Mouse (Mus musculus) heart, embryonic 13.5 days (tissue): ENCODE results near the gene Irak3. TPM values are rescaled to one million over a fixed set of nuclear protein-coding genes. Genes with fewer than 3 reads are reported as not detected.

ENCODE experiments used
- polyA plus RNA-seq: library from polyadenylated mRNA; unstranded; fragments of >200 nt; fragmentation: Nextera tagmentation; extraction: Ambion mirVana; gene quantifications from 2 replicates; pipeline ENCODE4 v1.2.1, GENCODE M21; 2015

The Irak3 gene
- polyA plus RNA-seq, 1 experiment from 2014 or later = 0.56 TPM

Other genes starting within 250 kb of the Irak3 start
- 5.7 and 6.0 TPM in 2 replicates for gene Helb, start 89.1 kb downstream of the Irak3 start, polyA plus RNA-seq
- 103 and 119 TPM in 2 replicates for gene Tmbim4, start 540 bp downstream of the Irak3 start, polyA plus RNA-seq
- 25.9 and 28.0 TPM in 2 replicates for gene Llph, start 24.9 kb upstream of the Irak3 start, polyA plus RNA-seq